Mouse (Mus musculus): Measurements from ENCODE around the gene Adh6b.
"Not testable (repeated sequence)": the region's sequence is repeated elsewhere in the genome, so short reads cannot be mapped to it uniquely, and the experiment has no call there.

Adh6b gene

GRCm38 (mm10) chr3:138360721-138361120 is 19.1 kb downstream of the Adh6b start:
- DNase-seq (ENCODE audit: low spot score) = no peak

GRCm38 (mm10) chr3:138362920-138363319 is 21.3 kb downstream of the Adh6b start:
- DNase-seq (ENCODE audit: low spot score) = no peak

GRCm38 (mm10) chr3:138366181-138366580 is 24.6 kb downstream of the Adh6b start:
- DNase-seq (ENCODE audit: low spot score) = no peak

GRCm38 (mm10) chr3:138369546-138369945 is 28.0 kb downstream of the Adh6b start:
- no peak for DNase-seq (ENCODE audit: low spot score)

- not testable (repeated sequence) for DNase-seq (ENCODE audit: low spot score)
These were observed 28.7 kb downstream of the Adh6b start for GRCm38 (mm10) chr3:138370289-138370688.

- no peak for DNase-seq (ENCODE audit: low spot score)
These were observed 32.3 kb downstream of the Adh6b start for GRCm38 (mm10) chr3:138373920-138374319.

GRCm38 (mm10) chr3:138375148-138375547 is 33.6 kb downstream of the Adh6b start:
- no peak for DNase-seq (ENCODE audit: low spot score)

GRCm38 (mm10) chr3:138381133-138381532 is 39.6 kb downstream of the Adh6b start:
- DNase-seq (ENCODE audit: low spot score) = peak; percentile 46

- DNase-seq (ENCODE audit: low spot score) = no peak
These were observed 45.6 kb downstream of the Adh6b start for GRCm38 (mm10) chr3:138387155-138387554.

GRCm38 (mm10) chr3:138404872-138405271 is 63.3 kb downstream of the Adh6b start:
- no peak for DNase-seq (ENCODE audit: low spot score)

GRCm38 (mm10) chr3:138405341-138405740 is 63.8 kb downstream of the Adh6b start:
- peak; percentile 37 for DNase-seq (ENCODE audit: low spot score)

GRCm38 (mm10) chr3:138405840-138406239 is 64.3 kb downstream of the Adh6b start:
- DNase-seq (ENCODE audit: low spot score) = no peak

GRCm38 (mm10) chr3:138407920-138408319 is 66.3 kb downstream of the Adh6b start:
- DNase-seq (ENCODE audit: low spot score) = no peak

Measured in lung, postnatal 25 days (tissue).